Mouse (Mus musculus): Measurements from ENCODE around the gene Bbx.

DNA sequence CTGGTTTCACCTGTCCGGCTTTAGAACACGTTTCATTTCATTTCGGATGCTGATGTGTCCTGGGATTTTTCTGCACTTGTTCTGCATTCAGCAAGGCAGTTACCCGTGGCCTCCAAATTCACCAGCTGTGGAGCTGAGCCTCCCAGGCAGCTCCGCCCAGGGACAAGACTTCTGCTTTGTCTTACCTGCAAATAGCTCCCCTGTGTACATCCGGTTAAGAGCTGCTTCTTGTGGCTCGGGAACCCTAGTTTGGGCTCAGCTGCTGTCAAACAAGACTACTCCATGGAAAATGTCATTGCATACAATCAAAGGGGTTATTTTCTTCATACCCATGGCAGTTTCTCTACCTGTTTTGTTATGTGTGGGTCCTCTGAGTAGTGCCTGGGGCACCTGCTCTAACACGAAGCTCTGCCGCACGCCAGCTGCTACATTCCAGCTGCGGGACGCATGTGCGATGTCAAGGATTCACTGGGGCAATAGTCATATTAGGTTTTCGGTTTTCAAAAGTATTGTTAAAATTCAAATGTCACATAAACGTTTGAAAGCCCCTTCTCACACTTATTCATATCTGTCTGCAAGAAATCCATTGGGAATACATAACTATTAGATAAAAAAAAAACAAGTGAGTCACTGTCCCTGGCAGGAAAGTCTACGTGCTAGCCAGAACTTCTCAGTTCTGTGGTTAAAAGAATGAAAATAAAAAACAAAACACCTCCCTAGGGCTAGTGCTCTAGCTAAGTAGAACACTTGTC lies 264.8 kb downstream of the Bbx start:
- TF ChIP-seq CTCF (IDR thresholded peaks at IDR 0.05 in 2 of 3, conservative IDR thresholded peaks at IDR 0.05 in 1 of 3; ENCODE audit: control insufficient read depth in 1 of 3, insufficient read depth in 1 of 3, low read depth in 2 of 3, low read length in 3 of 3, poor library complexity in 1 of 3, severe bottlenecking in 1 of 3) (no peak), E2F4 (IDR thresholded peaks at IDR 0.05; ENCODE audit: borderline replicate concordance, low read depth, low read length) (no peak), ZNF384 (IDR thresholded peaks at IDR 0.05; ENCODE audit: low read depth, low read length) (no peak), KAT2A (conservative IDR thresholded peaks at IDR 0.05; ENCODE audit: low read depth, low read length) (no peak), POLR2A (IDR thresholded peaks at IDR 0.05; ENCODE audit: control insufficient read depth in 1 of 2, insufficient read depth in 1 of 2, low read depth in 1 of 2, low read length in 2 of 2, poor library complexity in 1 of 2) (no peak)

All from MEL (cell line).